Mouse (Mus musculus) layer of hippocampus, adult 9-10 months (tissue): ENCODE data around the gene Dctn2.

Source experiments
- DNase-seq: peaks from one replicate; pipeline ENCODE4 v3.0.0; 2022; ENCODE audit warnings: low spot score

Dctn2 gene

DNA sequence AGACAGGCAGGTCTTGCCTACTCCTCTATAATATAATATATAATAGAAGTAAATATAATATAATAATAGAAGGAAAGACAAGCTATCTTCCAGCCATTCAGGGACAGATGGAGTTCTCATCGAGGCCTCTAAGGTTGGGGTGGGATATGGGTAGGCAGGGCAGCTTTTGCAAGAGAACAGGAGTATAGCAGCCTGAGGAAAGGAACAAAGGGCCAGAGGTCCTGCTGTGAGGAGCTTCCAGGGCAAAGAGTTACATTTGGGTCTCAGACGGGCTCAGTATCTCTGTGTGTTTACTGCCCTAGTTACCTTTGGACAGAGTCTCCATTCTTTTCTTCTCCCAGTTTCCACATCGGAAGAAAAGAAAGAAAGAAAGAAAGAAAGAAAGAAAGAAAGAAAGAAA is 2.5 kb upstream of the Dctn2 start:
- no peak for DNase-seq

DNA sequence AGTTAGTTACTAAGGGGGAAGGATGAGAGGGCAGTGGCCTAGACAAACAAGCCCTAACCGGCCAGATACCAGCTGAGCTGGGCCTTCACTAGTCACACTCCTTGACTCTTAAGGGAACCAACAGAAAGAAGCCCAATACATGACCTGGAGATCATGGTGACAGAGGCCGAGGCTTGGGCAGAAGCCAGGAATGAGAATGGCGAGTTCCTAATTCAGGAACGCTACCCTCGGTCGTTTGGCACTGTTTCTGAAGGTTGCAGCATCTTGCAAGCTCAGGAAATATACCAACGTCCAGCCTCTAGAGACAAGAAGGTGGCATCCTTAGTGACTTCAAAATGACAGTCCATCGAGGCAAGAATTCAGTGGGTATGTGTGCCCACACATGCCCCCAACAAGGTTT is 1.8 kb upstream of the Dctn2 start:
- DNase-seq, result no peak

DNA sequence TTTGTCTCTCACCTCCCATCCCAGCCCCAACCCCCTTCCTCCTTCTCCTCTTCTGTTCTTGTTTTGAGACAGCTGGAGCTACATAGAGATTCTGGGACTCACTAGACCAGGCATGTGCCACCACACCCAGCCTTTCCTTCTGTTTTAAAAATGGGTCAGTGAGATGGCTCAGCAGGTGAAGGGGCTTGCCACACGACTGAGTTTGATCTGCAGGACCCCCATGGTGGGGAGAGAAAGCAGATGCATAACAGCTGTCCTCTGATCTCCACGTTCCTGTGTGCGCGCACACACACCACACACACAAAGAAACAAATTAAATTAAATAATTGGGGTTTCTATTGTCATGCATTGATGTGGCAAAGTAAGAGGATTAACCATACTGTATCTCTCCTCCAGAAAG is 1.2 kb upstream of the Dctn2 start:
- no peak for DNase-seq

DNA sequence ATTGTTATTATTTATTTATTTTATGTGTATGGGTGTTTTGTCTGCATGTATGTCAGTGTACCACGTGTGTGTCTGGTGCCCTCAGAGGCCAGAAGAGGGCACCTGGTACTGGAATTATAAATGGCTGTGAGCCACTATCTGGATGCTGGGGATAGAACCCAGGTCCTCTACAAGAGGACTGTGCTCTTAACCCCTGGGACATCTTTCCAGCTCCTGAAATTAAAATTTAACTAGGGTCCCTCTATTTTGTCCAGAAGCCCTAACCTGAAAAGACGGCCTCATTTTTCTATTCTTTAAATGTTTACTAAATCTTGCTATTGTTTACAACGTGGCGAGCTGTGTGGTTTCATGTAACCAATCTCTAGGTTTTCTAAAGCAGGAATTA is 449 bp upstream of the Dctn2 start:
- DNase-seq, result no peak

DNA sequence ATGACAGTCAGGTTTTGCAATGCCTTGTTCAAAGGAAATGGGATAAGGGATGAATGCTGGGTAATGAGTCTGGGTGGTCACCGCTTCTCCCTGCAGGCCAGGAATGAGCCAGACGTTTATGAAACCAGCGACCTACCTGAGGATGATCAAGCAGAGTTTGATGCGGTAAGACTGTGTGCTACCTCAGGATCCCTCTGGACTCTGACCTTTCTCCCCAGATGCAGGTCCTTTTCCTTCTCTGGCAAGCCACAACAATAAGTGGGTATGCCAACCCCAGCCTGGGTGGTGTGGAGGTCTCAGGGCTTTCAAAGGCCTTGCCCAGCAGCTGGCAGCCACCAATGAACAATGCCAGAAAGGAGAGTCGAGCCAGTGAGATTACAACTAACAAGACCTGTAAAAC is 1.1 kb downstream of the Dctn2 start:
- DNase-seq, result no peak

DNA sequence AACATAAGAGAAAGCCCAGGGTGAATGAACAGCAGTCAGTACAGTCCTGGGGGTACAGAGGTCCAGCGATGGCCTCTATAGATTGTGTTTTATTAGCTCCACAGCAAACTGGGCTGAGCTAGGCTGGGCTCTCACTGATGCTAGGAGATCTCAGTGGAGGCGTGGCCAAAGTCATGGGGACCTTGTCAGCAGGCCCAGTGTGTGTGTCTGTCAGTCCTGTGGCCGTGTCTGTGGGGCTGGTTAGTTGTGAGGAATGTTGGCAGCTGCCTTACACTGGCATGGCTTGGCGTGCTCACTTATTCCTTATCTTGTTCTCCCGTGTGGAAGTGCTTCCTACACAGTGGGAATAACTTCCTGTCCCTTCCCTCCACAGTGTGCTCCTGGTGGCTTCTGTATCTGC is 2.2 kb downstream of the Dctn2 start:
- no peak for DNase-seq

DNA sequence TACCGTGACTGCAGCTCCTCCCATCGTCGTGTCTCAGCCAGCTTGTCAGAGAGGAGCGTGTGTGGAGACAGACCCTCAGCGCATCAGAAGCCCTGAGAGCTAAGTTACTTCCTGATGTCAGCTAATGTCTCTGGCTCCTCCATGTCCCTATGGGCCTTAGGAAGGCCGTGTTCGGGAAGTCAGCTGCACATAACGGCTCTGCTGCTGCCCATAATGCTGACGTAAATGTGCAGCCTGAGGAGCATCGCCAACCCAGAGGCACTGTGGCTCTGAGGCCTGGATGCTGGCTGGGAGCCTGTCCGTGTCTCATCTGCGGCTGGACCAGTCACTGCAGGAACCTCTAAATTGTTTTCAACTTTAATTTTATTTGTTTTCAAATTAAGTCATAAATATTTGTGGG is 2.9 kb downstream of the Dctn2 start:
- no peak for DNase-seq

DNA sequence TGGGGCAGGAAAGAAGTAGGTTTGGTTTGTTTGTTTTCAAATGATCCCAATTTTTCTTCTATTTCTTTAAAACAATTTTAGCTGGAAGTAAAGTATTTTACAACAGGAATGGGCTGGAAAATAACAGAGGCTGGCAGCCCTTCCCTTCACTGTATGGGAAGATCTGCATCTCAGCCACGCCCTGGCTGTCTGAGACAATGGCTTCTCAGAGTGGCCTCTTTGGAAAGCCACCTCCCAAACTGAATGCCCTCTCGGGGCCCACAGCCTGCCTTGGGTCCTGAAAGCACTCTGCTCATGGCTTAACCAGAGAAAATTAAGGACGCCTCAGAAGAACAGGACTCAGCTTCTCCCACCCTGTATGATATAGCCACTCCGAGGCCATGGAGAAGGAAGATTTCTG is 3.7 kb downstream of the Dctn2 start:
- DNase-seq, result no peak

DNA sequence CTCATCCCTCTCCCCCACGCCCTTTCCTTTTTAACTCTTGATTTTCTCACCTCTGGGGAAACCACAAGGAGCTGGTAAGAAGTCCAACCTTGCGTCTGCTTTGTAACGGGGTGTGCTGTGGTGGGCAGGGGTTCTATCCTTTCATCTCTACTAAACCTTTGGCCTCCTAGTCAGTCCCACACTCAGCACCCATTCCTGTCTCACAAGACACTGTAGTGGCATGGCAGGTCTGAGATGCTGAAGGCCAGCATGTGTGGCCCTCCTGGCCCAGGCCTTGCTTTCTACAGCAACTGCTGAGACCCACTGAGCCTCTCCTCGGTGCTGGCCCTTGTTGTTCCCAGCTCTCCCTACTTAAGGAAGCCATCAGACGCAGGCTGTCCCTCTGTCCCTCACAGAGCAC is 6.2 kb downstream of the Dctn2 start:
- DNase-seq, result no peak

DNA sequence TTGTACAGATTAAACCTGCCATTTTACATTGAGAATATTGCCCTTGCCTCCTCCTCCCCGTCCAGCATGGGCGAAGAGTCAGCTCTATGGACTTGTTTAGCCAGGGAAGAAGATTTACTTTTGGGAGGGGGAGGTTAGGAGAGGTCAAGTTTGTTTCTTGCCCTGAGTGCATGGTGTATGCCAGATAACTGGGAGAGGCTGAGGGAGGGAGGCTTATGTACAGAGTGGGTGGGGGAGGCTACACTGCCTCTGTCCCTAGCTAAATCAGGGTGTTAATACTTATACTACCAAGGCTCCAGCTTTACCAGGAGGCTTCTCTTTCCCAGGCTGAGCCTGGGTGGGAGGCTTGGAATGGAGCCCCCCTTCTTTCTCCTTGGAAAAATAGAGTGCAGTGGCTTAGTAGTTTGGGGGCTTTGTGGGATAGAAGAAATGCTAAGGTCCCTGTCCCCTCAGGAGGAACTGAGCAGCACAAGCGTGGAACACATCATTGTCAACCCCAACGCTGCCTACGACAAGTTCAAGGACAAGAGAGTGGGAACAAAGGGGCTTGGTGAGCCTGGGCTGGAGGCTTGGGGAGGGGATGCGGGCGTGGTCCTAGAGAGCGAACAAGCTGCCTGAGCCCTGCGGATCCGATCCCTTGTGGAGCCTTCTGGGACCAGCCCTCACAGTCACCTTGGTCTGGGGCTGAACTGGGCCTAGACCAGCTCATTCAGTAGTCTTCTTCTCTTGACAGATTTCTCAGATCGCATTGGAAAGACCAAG is 8.3 kb downstream of the Dctn2 start:
- no peak for DNase-seq

DNA sequence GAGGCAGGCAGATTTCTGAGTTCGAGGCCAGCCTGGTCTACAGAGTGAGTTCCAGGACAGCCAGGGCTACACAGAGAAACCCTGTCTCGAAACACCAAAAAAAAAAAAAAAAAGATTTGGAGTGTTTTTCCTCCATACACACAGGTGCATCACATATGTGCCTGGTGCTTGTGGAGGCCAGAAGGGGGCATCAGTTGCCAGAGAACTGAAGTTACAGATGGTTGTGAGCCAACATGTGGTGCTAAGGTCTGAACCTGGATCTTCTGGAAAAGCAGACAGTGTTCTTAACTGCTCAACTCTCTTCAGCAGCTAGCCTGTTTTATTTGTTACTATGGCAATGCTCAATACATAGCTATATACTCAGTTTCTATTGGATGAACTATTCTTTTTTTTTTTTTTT is 13.6 kb downstream of the Dctn2 start:
- DNase-seq, result no peak

DNA sequence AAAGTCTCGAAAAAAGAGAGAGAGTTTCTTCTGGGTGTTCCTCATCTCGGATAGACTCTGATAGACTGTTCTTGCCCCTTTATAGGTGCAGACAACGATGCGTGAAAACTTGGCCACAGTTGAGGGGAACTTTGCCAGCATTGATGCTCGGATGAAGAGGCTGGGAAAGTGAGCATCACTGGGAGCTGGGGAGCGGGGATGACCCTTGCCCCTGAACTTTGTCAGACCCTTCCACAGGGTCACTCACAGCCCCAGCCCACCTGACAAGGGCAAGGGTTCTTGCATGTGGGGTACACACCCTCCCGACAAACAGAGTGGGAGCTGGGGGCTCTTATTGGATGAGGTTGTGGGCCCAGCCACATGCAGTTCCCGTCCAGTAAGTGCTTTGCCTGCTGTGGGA is 15.1 kb downstream of the Dctn2 start:
- DNase-seq, result no peak

DNA sequence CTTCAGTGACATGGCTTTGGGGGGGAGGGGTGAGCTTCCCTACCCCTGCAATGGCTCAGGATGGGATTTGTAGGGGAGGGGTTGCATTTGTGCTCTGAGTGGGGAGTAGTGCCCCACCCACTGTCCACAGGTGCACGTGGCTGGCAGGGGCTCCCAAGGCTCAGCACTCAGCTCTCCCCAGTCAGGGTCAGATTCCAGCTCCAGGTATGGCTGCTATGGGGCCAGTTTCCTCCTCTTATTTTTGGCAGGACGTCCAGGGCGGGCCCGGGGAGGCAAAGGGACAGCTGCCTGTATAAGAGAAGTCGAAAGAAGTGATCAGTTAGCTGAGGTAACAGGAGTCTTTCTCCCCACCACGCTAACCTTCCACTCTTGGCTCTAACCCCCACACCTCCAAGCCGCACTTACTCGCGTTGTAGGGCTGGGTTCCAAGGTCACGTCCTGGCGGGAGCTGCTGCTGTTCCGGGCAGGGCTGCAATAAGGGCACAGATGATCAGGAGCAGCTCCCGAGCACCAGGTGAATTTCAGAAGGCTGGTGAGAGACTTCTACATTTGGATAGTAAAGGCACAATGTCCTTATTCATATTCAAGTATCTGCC is 16.6 kb downstream of the Dctn2 start:
- DNase-seq, result no peak

DNA sequence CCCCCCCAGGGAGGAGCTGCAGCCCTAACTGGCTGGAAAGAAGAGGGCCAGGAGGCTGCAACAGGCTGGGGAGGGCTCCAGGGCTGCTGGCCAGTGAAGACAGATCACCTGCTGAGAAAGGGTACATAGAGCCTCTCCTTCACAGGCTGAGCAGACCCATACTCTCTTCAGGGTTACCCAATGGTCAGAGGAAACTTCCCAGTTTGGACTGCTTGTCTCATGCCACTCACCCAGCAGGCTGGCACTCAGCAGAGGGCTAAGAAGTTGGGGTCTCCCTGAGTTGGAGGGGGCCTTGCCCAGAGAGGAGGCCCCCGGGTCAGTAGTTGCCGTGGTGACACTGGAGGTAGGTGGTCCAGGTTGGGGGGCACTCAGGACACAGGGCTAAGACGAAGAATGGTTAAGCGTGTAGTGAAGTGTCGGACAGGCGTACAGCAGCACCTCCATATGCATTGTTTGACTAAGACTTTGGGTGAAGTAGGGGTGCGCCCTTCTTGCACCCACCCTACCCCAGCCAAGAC is 18.0 kb downstream of the Dctn2 start:
- no peak for DNase-seq

DNA sequence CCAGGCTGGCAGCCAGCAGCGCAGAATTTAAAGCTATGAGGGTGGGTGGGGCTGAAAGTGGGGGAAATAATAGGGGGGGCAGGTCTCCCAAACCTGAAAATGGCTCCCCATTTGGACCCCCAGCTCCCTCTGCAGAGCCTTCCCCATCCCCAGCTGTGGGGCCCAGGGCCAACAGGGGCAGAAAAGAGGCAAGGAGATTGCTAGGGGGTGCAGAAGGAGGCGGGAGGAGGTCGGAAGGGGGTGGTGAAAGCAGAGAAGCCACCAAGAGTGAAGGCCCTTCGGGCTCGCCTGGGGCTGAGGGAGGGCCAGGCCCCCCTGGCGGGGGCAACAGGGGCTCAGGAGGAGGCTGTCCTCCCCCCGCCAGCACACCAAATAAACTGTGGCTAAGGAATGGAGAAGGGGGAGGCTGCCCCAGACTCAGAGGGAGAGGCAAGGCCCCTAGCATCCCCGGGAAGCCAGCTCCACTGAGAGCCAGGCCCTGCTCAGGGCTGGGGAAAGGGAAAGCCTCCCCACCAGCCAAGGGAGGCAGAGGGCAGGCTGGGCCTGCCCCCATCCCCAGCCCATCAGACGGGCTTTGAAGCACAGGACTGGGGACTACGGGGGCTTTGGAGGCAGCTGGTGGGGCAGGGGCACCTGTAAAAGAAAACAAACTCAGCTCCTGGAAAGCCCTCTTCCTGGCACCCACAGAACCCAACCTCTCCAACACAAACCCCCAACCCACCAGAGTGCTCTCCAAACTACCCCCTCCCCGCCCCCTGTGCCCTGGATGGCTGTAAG is 18.7 kb downstream of the Dctn2 start:
- DNase-seq, result no peak

DNA sequence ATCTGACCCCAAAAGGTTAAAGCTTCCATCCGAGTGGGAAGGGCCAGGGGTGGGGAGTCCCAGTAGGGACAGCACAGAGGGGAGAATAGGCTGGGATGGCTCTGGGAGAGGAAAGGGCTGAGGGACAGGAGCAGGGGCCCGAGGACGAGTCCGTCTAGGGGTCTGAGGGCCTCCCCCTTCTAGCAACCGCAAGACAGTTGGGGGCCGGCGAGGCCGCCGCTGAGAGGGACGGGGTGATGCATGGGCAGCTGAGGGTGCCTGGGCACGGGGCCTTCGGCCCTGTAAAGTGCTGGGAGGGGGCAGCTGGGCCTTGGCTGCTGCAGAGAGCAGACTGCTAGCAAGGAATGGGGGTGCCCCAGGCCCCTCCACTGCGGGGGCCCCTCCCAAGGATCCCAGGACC is 19.5 kb downstream of the Dctn2 start:
- DNase-seq, result no peak

DNA sequence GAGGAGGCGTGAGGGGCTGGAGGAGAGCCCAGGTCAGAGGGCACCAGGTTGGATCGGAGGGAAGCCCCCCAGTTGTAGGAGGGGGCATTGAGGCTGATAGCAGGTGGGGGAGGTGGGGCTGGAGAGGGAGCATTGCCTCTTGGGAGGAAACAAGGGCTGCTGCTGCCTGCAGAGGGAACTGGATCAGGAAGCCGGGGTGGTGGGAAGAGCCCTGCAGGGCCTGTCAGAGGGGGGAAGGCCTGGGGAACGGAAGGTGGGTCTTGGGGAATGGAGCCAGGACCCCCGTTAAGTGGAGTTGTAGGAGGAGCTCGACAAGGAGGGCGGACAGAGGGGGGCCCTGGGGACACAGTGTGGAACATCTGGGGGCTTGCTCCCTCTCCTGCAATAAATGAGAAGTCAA is 20.0 kb downstream of the Dctn2 start:
- DNase-seq, result no peak

DNA sequence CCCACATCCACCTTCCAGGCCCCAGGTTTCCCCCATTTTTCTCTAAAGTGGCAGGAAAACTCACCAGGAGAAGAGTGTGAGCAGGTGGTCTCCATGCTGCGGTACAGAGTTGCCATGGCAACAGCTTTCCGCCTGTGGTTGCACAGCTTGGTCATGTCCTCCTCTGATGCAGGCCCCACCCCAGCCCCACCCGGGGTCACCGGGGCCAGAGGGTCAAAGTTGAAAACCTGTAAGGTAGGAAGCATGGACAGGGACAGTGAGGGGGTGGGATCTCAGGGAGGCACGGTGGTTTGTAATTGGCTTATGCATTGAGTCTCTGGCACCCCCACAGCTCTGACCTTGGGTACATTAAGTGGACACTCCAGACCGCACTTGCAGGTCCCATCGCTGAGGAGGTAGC is 20.6 kb downstream of the Dctn2 start:
- no peak for DNase-seq

DNA sequence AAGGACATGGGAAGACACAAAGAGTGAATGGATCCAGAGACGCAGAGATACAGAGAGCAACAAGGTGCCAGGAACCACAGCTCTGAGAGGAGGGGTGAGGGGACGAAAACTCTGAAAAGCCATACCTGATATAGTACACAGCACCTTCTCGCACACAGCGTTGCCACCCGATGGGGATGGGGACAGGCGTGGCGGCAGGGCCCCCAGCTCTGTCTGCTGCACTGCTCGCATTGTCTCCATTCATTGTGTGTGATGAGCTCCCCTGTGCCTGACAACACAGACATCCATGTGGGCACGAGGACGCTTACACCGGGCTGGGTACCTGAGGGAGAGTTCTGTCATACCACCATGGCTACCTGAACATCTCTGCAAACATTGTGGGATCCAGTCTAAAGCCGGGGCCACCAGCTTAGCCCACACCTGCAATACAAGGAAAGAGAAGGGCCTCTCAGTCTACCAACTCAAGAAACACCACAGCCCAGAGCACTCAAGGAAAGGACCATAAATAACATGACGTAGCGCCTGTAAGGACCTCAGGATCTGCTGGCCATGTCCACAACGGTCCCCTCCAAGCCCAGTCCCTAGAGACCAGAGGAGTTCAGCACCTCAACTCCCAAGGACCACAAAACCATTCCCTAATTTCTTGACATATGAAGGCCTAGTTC is 21.2 kb downstream of the Dctn2 start:
- no peak for DNase-seq

DNA sequence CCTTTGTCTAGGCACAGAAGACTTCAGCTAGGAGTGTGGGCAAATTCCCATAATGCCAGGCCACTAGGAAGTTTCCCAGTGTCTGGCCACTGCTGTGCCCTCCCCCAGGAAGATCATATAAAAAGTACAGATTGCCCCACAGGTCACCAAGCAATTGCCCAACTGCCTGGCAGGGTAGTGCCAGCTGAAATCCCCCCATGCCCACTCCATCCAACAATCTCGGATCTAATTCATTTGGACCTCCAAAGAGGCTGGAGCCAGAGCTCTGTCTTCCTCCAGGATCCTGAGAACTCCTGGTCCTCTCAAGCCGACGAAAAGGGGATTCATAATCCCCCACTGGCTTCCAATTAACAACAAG is 21.7 kb downstream of the Dctn2 start:
- DNase-seq, result no peak

DNA sequence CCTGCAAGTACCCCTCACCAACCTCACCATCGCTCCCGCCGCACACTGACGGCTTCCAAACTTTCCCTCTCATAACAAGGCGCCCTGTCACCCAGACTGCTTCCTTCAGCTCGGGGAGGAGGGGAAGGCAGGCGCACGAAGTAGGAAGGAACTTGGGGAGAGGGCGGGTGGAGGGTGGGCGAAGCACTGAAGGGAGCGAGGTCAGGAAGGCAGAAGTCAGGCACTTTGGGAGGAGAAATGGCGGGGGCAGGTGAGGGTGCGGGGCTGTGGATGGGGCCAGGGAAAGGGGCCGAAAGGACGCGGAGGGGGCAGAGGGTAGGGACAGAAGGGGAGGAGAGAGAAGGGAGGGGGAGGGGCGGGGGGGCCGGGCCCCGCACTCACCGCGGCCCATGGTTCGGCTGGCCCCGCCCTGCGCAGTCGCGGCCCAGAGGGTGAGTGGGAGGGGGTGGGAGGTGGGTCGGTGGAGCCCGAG is 22.2 kb downstream of the Dctn2 start:
- no peak for DNase-seq

DNA sequence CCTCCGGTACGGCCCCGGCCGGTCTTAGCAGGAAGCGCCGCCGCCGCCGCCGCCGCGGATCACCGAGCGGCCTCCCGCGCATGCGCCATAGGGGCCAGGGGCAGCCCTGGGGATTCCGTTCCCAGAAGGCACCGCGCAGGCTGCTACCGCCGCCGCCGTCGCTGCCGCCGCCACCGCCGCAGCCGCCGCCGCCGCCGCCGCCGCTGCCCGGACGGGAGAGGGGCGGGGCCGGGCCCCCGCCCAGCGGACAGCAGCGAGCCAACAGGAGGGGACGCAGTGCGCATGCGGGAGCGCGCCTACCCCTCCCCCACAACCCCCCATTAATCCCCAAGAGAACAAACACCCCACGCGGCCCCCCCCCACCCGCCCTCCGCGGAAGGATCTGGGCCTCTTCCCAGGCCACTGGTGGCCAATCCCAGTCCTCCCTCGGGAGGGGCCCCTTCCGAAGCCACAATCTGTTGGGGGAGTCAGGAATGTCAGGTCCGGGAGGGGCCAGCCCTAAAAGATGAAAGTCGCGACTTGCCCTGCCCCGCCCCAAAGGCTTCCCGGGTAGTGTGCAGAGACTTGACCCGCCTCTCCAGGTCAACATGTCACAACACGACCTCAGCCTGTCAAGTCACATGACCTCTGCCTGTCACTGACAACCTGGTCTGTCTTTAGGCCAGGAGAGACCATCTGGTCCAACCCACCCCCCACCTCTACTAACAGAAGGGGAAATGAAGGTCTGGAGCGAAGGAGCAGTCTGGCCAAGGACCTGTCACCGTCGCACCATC is 22.8 kb downstream of the Dctn2 start, which contains the start of gene Mbd6:
Gene Mbd6, minus strand, starts transcription at position 219 of the 773 bp plus-strand sequence.
- DNase-seq, result no peak
